Mouse (Mus musculus) gastrocnemius, adult 8-10 months (tissue): ENCODE data around the gene Tril. TPM values are rescaled to one million over a fixed set of nuclear protein-coding genes. Genes with fewer than 3 reads are reported as not detected.

Experiments
- total RNA-seq, 4 experiments: library from RNA; stranded (reverse); gene quantifications; 2 replicates each; pipeline ENCODE4 v1.2.4; 2022

Tril gene
- total RNA-seq, 4 experiments from 2014 or later: 1.1 to 1.5 (median 1.3) TPM

Other genes with a start within 250 kb of the Tril start
- not detected for gene Cpvl, start 157.8 kb upstream of the Tril start, total RNA-seq
- gene Chn2, start 218.7 kb upstream of the Tril start, total RNA-seq: 1 to 10 TPM in 2 of 4 experiments, under 1 TPM in 2; 0.75 to 1.7 (median 1.2) TPM